Mouse (Mus musculus) ES-E14 (cell line): ENCODE results near the gene H1foo. TPM values are rescaled to one million over a fixed set of nuclear protein-coding genes. Genes with fewer than 3 reads are reported as not detected.

Source experiments
- DNase-seq: peaks from one replicate; pipeline ENCODE4 v3.0.0-alpha.2; 2013; ENCODE audit warnings: low read depth, low spot score
- H3K27ac ChIP-seq: 2 replicates; pipeline ENCODE4 v1.5.1; 2012; ENCODE audit warnings: low read depth, mild to moderate bottlenecking, low read length, moderate library complexity, mixed read lengths; ENCODE audit not compliant: poor library complexity, insufficient read depth, severe bottlenecking
- H3K36me3 ChIP-seq: 2 replicates; pipeline ENCODE4 v1.6.1; 2012; ENCODE audit warnings: mild to moderate bottlenecking, low read length, moderate library complexity, mixed read lengths; ENCODE audit not compliant: control insufficient read depth, poor library complexity, insufficient read depth, severe bottlenecking
- H3K4me1 ChIP-seq, 2 experiments: fragments of 150-350 bp in 1 of 2; sonication (generic) in 1 of 2; 2 replicates each; pipeline ENCODE4 v1.6.1; 2012; ENCODE audit warnings: low read length in 2 of 2, mild to moderate bottlenecking in 1 of 2, mixed read lengths in 1 of 2; ENCODE audit not compliant: control insufficient read depth in 2 of 2, insufficient read depth in 2 of 2, poor library complexity in 1 of 2
- H3K4me3 ChIP-seq, 2 experiments: fragments of 150-350 bp in 1 of 2; sonication (generic) in 1 of 2; 2 replicates each; pipeline ENCODE4 v1.5.1; 2012; ENCODE audit warnings: low read length in 2 of 2, low read depth in 1 of 2, mild to moderate bottlenecking in 1 of 2, mixed read lengths in 1 of 2; ENCODE audit not compliant: insufficient read depth in 1 of 2, poor library complexity in 1 of 2, severe bottlenecking in 1 of 2
- H3K9ac ChIP-seq: 2 replicates; pipeline ENCODE4 v1.6.1; 2012; ENCODE audit warnings: low read depth, mild to moderate bottlenecking, low read length, mixed read lengths; ENCODE audit not compliant: poor library complexity, insufficient read depth, severe bottlenecking
- H3K9me3 ChIP-seq: fragments of 150-350 bp; sonication (generic); 2 replicates; pipeline ENCODE4 v1.6.1; 2012; ENCODE audit warnings: low read depth, mild to moderate bottlenecking, low read length; ENCODE audit not compliant: control insufficient read depth, insufficient read depth
- CHD2 ChIP-seq: IDR thresholded peaks from 2 replicates; pipeline ENCODE4 v1.6.1; 2014; ENCODE audit warnings: mild to moderate bottlenecking, low read depth, low read length, inconsistent platforms
- HCFC1 ChIP-seq: IDR thresholded peaks from 2 replicates; pipeline ENCODE4 v1.6.1; 2012; ENCODE audit warnings: low read length, inconsistent platforms, borderline replicate concordance; ENCODE audit not compliant: insufficient read depth
- MAFK ChIP-seq: IDR thresholded peaks from 2 replicates; pipeline ENCODE4 v1.6.1; 2014; ENCODE audit warnings: mild to moderate bottlenecking, low read depth, low read length, inconsistent platforms; ENCODE audit not compliant: insufficient read depth
- ZC3H11A ChIP-seq: IDR thresholded peaks from 2 replicates; pipeline ENCODE4 v1.6.1; 2012; ENCODE audit warnings: low read depth, mild to moderate bottlenecking, inconsistent platforms, low read length, borderline replicate concordance
- ZNF384 ChIP-seq: IDR thresholded peaks from 2 replicates; pipeline ENCODE4 v1.6.1; 2012; ENCODE audit warnings: low read depth, low read length, inconsistent platforms
- in situ Hi-C, 2 experiments: fragments of 600-800 bp; cut with MboI; formaldehyde crosslinking; loops; one replicate each; pipeline ENCODE4 v1.15.1; 2025; ENCODE audit warnings: low sequenced_read_pairs in 2 of 2, inconsistent platforms in 1 of 2; ENCODE audit not compliant: unreplicated experiment in 2 of 2
- total RNA-seq: library from RNA; depleted of rRNA; stranded (reverse); fragments of 300-350 nt; gene quantifications from 2 replicates; pipeline ENCODE4 v1.2.3, GENCODE M21; 2012

Gene H1foo
- total RNA-seq, 1 experiment: not detected

DNA sequence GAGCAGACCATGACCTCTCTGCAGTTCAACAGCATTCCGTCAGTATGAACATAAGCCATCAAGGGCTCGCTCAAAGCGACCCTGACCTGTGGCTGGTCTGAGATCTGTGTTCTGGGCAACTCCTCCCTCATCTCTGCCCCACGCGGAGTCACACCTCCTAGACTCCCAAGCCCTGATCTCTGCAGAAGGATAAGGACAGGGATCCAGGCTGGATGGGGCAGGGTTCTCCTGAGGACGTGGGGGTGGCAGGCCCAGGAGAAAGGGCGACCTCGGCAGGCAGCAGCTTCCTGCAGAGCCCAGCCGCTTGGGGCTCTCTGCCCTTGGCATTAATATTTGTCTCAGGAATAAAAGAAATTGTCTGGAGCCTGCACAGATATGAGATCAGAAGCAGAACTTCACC, 40.9 kb downstream of the H1foo start:
- DNase-seq: no peak
- TF ChIP-seq CHD2: no peak
- no peak for TF ChIP-seq HCFC1
- no peak for TF ChIP-seq MAFK
- TF ChIP-seq ZC3H11A: no peak
- no peak for TF ChIP-seq ZNF384
- Histone ChIP-seq H3K4me1 (no peaks in the 10 kb centered on the region), H3K4me3 (no peak overlapping the region), H3K27ac (no peak overlapping the region), H3K9ac (no peak overlapping the region), H3K36me3 (no peaks in the 10 kb centered on the region), H3K9me3 (no peaks in the 10 kb centered on the region)
- in situ Hi-C loops: no loop called here

DNA sequence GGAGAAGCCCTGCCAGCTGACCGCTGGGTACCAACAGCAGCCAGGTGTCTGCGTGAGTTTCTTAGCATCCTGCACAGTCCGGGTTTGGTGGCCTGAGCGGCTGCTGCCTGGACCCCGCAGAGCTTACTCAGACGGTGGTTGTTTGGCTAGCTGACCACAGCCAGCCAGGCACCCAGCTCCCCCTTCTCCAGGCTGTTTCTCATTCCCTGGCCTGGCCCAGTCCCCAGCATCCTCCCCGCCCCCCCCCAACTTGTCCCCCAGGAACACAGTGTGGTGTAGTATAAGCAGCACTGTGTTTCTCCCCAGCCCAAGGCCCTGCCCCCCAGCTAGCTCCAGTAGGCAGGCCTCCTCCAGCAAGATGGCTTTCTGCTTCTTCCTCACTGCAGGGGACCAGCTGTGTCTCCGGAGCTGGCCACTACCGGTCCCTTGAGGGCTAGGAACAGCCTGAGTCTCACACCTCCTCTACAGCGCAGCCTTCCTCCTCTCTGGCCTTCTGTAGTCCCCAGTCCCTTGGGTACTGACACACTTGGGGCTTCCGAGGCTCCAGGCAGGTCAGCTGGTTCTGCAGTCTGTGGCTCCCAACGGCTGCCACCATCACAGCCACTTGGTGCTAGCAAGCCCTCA, 41.8 kb downstream of the H1foo start:
- Histone ChIP-seq H3K36me3 (no peaks in the 10 kb centered on the region), H3K27ac (no peak overlapping the region), H3K9me3 (no peaks in the 10 kb centered on the region), H3K4me1 (no peaks in the 10 kb centered on the region), H3K9ac (no peak overlapping the region), H3K4me3 (no peak overlapping the region)
- in situ Hi-C loops: no loop called here
- no peak for DNase-seq
- TF ChIP-seq CHD2: no peak
- no peak for TF ChIP-seq HCFC1
- no peak for TF ChIP-seq MAFK

- H3K9me3 ChIP-seq: no peaks in the 10 kb centered on the region
- H3K27ac ChIP-seq: no peak overlapping the region
- no peak for TF ChIP-seq CHD2
- H3K36me3 ChIP-seq: no peaks in the 10 kb centered on the region
- H3K4me3 ChIP-seq: no peak overlapping the region
- no peaks in the 10 kb centered on the region for H3K4me1 ChIP-seq
- in situ Hi-C loops: no loop called here
- no peak for DNase-seq
- H3K9ac ChIP-seq: no peak overlapping the region
Observed at GRCm38 (mm10) chr6:115987096-115987747, 42.5 kb downstream of the H1foo start.

GRCm38 (mm10) chr6:115989032-115989431, 44.3 kb downstream of the H1foo start:
- TF ChIP-seq ZC3H11A: no peak
- no peak for TF ChIP-seq CHD2
- TF ChIP-seq HCFC1: no peak
- TF ChIP-seq ZNF384: no peak
- no peak for TF ChIP-seq MAFK
- DNase-seq: no peak
- Histone ChIP-seq H3K36me3 (no peaks in the 10 kb centered on the region), H3K4me1 (no peaks in the 10 kb centered on the region), H3K9ac (no peak overlapping the region), H3K27ac (no peak overlapping the region), H3K9me3 (no peaks in the 10 kb centered on the region), H3K4me3 (no peak overlapping the region)
- in situ Hi-C loops: no loop called here

- Histone ChIP-seq H3K9me3 (no peaks in the 10 kb centered on the region), H3K9ac (no peak overlapping the region), H3K27ac (no peak overlapping the region), H3K4me1 (no peaks in the 10 kb centered on the region), H3K36me3 (no peaks in the 10 kb centered on the region), H3K4me3 (no peak overlapping the region)
- in situ Hi-C loops: no loop called here
- DNase-seq: no peak
- TF ChIP-seq ZC3H11A: no peak
- TF ChIP-seq MAFK: no peak
- TF ChIP-seq ZNF384: no peak
- TF ChIP-seq HCFC1: no peak
- TF ChIP-seq CHD2: no peak
Observed at GRCm38 (mm10) chr6:115989607-115990006, 44.9 kb downstream of the H1foo start.
